7 mouse cellular contexts compared by ENCODE assay signal in the genomic region with DNA sequence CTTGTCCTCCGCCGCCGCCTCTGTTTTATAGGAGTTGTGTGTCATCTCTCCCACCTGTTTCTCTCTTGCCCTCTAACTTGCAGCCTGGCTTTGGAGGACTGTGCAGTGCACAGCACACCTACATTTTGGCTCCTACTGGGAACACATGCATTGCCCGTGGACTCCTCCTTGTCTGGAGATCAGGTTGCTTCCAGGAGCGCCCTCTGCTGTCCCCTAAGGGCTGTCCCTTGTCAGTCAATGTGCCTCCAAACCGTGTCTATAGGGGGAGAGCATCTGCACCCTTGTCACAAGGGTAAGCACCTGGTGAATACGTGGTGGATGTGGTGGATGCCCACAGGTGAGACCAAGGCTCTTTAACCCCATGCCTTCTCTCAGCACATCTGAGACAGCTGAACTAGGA. TPM values are rescaled to one million over a fixed set of nuclear protein-coding genes. Genes with fewer than 3 reads are reported as not detected.
DNase-seq lines count a peak whose midpoint lies in the region; ATAC-seq and TF ChIP-seq lines count a peak whose summit lies in the region.

No protein-coding gene starts in this region.

- peaks cover 72% of the 10 kb centered on the region for H3K27me3 ChIP-seq in embryonic facial prominence, embryonic 14.5 days (replicated peaks; ENCODE audit: control insufficient read depth, insufficient read depth, low read length)

- no peaks in the 10 kb centered on the region for H3K36me3 ChIP-seq in embryonic facial prominence, embryonic 14.5 days (ENCODE audit: control insufficient read depth, insufficient read depth, low read length)

- H3K4me2 ChIP-seq in embryonic facial prominence, embryonic 14.5 days (ENCODE audit: low read depth, low read length): no peak overlapping the region

- peaks cover 16% of the 10 kb centered on the region; the same call in 1 of the 2 replicates for H3K4me1 ChIP-seq in embryonic facial prominence, embryonic 14.5 days (ENCODE audit: control insufficient read depth, insufficient read depth, low read length)

- no peak overlapping the region for H3K27ac ChIP-seq in layer of hippocampus, adult 2 months
- H3K27ac ChIP-seq in embryonic facial prominence, embryonic 14.5 days (replicated peaks; ENCODE audit: low read depth, low read length): no peak overlapping the region

- H3K9ac ChIP-seq in embryonic facial prominence, embryonic 14.5 days (ENCODE audit: low read depth, low read length): no peak overlapping the region

- DNase-seq in layer of hippocampus, adult 2 months (ENCODE audit: low spot score in 2 of 2): no peak
- DNase-seq in layer of hippocampus, adult 18-20 months (ENCODE audit: low spot score in 2 of 2): no peak
- peak; percentile 92 for DNase-seq in ES-CJ7 (ENCODE audit: low read depth, low spot score)
- DNase-seq in adrenal gland, postnatal 10 days: peak; percentile 78
- peak; percentile 72 for DNase-seq in embryonic facial prominence, embryonic 14.5 days (ENCODE audit: low spot score)
- DNase-seq in lung, postnatal 10 days: peak; percentile 69
- peak; percentile 51 for DNase-seq in thymus, postnatal 25 days

- no peaks in the 10 kb centered on the region for H3K9me3 ChIP-seq in embryonic facial prominence, embryonic 14.5 days (ENCODE audit: control insufficient read depth, low read length)

- 23% methylated on average over 7 of the region's 7 CpGs for WGBS in embryonic facial prominence, embryonic 14.5 days

- no peak; the same call in 1 of the 2 replicates for ATAC-seq in embryonic facial prominence, embryonic 14.5 days (ENCODE audit: low read depth)

- TF ChIP-seq CTCF in layer of hippocampus, adult 2 months (conservative IDR thresholded peaks at IDR 0.05): peak; percentile 78

- H3K4me3 ChIP-seq in layer of hippocampus, adult 2 months: no peak overlapping the region
- H3K4me3 ChIP-seq in embryonic facial prominence, embryonic 14.5 days (ENCODE audit: low read depth, low read length): no peak overlapping the region

RNA-seq across cellular contexts. Expression of a gene that starts 3.1 kb away (rescaled TPM):
- total RNA-seq in layer of hippocampus, adult 2 months (2021): under 1 TPM in 1 of 2 experiments, not detected in 1; 0.13 TPM
- total RNA-seq in layer of hippocampus, adult 18-20 months (2021): under 1 TPM in 1 of 2 experiments, not detected in 1; 0.25 TPM
- total RNA-seq in adrenal gland, postnatal 10 days (2021): not detected
- 0.77 and 0.78 TPM in 2 replicates for polyA plus RNA-seq in embryonic facial prominence, embryonic 14.5 days (2014; fragmentation: Nextera tagmentation; extraction: Ambion mirVana)

RNA-seq across cellular contexts. Expression of a gene that starts 13.1 kb away (rescaled TPM):
- total RNA-seq in layer of hippocampus, adult 2 months (2021): 1 to 10 TPM; 3.8 TPM
- total RNA-seq in layer of hippocampus, adult 18-20 months (2021): 1 to 10 TPM; 3.5 to 4.1 TPM
- 1 to 10 TPM; 1.7 to 3.5 TPM for total RNA-seq in adrenal gland, postnatal 10 days (2021)
- 4.8 and 5.8 TPM in 2 replicates for polyA plus RNA-seq in embryonic facial prominence, embryonic 14.5 days (2014; fragmentation: Nextera tagmentation; extraction: Ambion mirVana)

Comparison
In these comparisons a context has a peak if more than half of its experiments do, and no peak if none do; other contexts are left out.
1. DNase-seq: peak in ES-CJ7 (single experiment), adrenal gland, postnatal 10 days (single experiment), embryonic facial prominence, embryonic 14.5 days (single experiment), lung, postnatal 10 days (single experiment) and thymus, postnatal 25 days (single experiment); none in layer of hippocampus, adult 2 months (0 of 2) and layer of hippocampus, adult 18-20 months (0 of 2).